Mouse (Mus musculus) adrenal gland, postnatal 25 days (tissue): ENCODE results near the gene Slc35d1. TPM values are rescaled to one million over a fixed set of nuclear protein-coding genes. Genes with fewer than 3 reads are reported as not detected.

Source experiments
- DNase-seq: peaks from one replicate; pipeline ENCODE4 v3.0.0; 2021; ENCODE audit warnings: mixed read lengths
- long read RNA-seq: library from polyadenylated mRNA; stranded (forward); transcript quantifications from one replicate; pipeline ENCODE4 v2.0.0, GENCODE M21; 2021
- total RNA-seq: library from RNA; stranded (reverse); gene quantifications from 2 replicates; pipeline ENCODE4 v1.2.3, GENCODE M21; 2021

The Slc35d1 gene
- total RNA-seq = 14.7 and 17.3 TPM in 2 replicates
- long read RNA-seq, full-length matches to known transcripts = 14 of 22 reads
- long read RNA-seq, partial matches to known transcripts = 6 of 22 reads
- long read RNA-seq, other reads (novel, unspliced or antisense) = 2 of 22 reads

- peak; percentile 77 for DNase-seq
Measured at GRCm38 (mm10) chr4:103214925-103215820, at the start of gene Slc35d1. TSS of gene Slc35d1 (minus strand) at chr4:103215164.

- no peak for DNase-seq
Measured at GRCm38 (mm10) chr4:103263812-103264396, 48.9 kb upstream of the Slc35d1 start.

GRCm38 (mm10) chr4:103263378-103263777 is 48.4 kb upstream of the Slc35d1 start:
- no peak for DNase-seq

- DNase-seq = no peak
Measured at GRCm38 (mm10) chr4:103258817-103259216, 43.9 kb upstream of the Slc35d1 start.

GRCm38 (mm10) chr4:103253846-103254245 is 38.9 kb upstream of the Slc35d1 start:
- DNase-seq = no peak

GRCm38 (mm10) chr4:103249436-103250085 is 34.6 kb upstream of the Slc35d1 start:
- peak; percentile 29 for DNase-seq

GRCm38 (mm10) chr4:103247813-103248212 is 32.8 kb upstream of the Slc35d1 start:
- no peak for DNase-seq

- DNase-seq = no peak
Measured at GRCm38 (mm10) chr4:103247249-103247648, 32.3 kb upstream of the Slc35d1 start.

GRCm38 (mm10) chr4:103232156-103232555 is 17.2 kb upstream of the Slc35d1 start:
- DNase-seq = no peak

- no peak for DNase-seq
Measured at GRCm38 (mm10) chr4:103222854-103223253, 7.9 kb upstream of the Slc35d1 start.

- DNase-seq = no peak
Measured at GRCm38 (mm10) chr4:103221789-103222188, 6.8 kb upstream of the Slc35d1 start.

- no peak for DNase-seq
Measured at GRCm38 (mm10) chr4:103219011-103219410, 4.0 kb upstream of the Slc35d1 start.

- no peak for DNase-seq
Measured at GRCm38 (mm10) chr4:103216046-103216445, 1.1 kb upstream of the Slc35d1 start.

GRCm38 (mm10) chr4:103214498-103214924 is 453 bp downstream of the Slc35d1 start:
- peak; percentile 74 for DNase-seq

GRCm38 (mm10) chr4:103213859-103214497 is 986 bp downstream of the Slc35d1 start:
- no peak for DNase-seq

- DNase-seq = no peak
Measured at GRCm38 (mm10) chr4:103208553-103208952, 6.4 kb downstream of the Slc35d1 start.

- no peak for DNase-seq
Measured at GRCm38 (mm10) chr4:103203646-103204045, 11.3 kb downstream of the Slc35d1 start.

- no peak for DNase-seq
Measured at GRCm38 (mm10) chr4:103200046-103200445, 14.9 kb downstream of the Slc35d1 start.

- DNase-seq = no peak
Measured at GRCm38 (mm10) chr4:103199086-103199485, 15.9 kb downstream of the Slc35d1 start.

- no peak for DNase-seq
Measured at GRCm38 (mm10) chr4:103197401-103197800, 17.6 kb downstream of the Slc35d1 start.

GRCm38 (mm10) chr4:103192421-103192820 is 22.5 kb downstream of the Slc35d1 start:
- DNase-seq = no peak
